ENCODE assay signal across 1 mouse cellular context in the genomic region with DNA sequence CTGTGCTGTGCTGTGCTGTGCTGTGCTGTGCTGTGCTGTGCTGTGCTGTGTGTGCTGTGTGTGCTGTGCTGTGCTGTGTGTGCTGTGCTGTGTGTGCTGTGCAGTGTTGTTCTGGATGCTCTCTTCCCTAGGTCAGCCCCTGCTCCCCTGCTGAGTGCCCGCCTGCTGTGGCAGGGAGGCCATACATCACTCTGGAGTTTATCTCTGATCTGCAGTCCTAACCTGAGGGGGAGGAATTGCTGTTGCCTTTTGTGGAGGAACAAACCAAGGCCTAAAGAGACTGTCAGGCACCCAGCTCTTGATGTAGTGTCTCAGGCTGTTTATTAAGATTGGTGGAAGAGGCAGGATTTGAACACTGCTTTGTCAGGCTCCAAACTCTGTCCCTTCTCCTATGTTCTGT.
TF ChIP-seq lines count a peak whose summit lies in the region.

No protein-coding gene starts in this region.

TF ChIP-seq in MEL, 35 proteins besides CTCF, POLR2A, EP300 and RAD21:
- TF ChIP-seq ETS1 (IDR thresholded peaks at IDR 0.05; ENCODE audit: low read depth, low read length) (peak; percentile 61), MYC (IDR thresholded peaks at IDR 0.05; ENCODE audit: low read depth, low read length) (no peak), TCF12 (IDR thresholded peaks at IDR 0.05; ENCODE audit: low read depth, low read length) (peak; percentile 77), RCOR1 (IDR thresholded peaks at IDR 0.05; ENCODE audit: low read depth, low read length) (peak; percentile 64), GATA1 (IDR thresholded peaks at IDR 0.05; ENCODE audit: low read depth, low read length) (peak; percentile 71), TAL1 (IDR thresholded peaks at IDR 0.05; ENCODE audit: low read length) (peak; percentile 58), CHD2 (IDR thresholded peaks at IDR 0.05; ENCODE audit: low read length) (no peak), MAZ (IDR thresholded peaks at IDR 0.05; ENCODE audit: low read depth, low read length) (no peak)
